Mouse (Mus musculus) lung, embryonic 15.5 days (tissue): ENCODE data around the gene Snd1. TPM values are rescaled to one million over a fixed set of nuclear protein-coding genes. Genes with fewer than 3 reads are reported as not detected.

Experiments used
- ATAC-seq: fragments of 200-750 bp; cut with Nextera tagmentation; 2 replicates; pipeline ENCODE4 v1.8.0; 2017; ENCODE audit warnings: moderate number of reproducible peaks, borderline replicate concordance; ENCODE audit not compliant: low FRiP score, low TSS enrichment; ENCODE audit errors: extremely low read depth
- H3K27ac ChIP-seq: fragments of 300-500 bp; sonication (generic); 2 replicates; pipeline ENCODE4 v1.5.1; 2015; ENCODE audit warnings: moderate library complexity, mild to moderate bottlenecking, inconsistent platforms
- H3K27me3 ChIP-seq: fragments of 300-500 bp; sonication (generic); 2 replicates; pipeline ENCODE4 v1.6.1; 2015; ENCODE audit warnings: inconsistent platforms
- H3K36me3 ChIP-seq: fragments of 300-500 bp; sonication (generic); 2 replicates; pipeline ENCODE4 v1.6.1; 2015; ENCODE audit warnings: inconsistent platforms
- H3K4me1 ChIP-seq: fragments of 300-500 bp; sonication (generic); 2 replicates; pipeline ENCODE4 v1.6.1; 2015; ENCODE audit warnings: inconsistent platforms
- H3K4me2 ChIP-seq: fragments of 300-500 bp; sonication (generic); 2 replicates; pipeline ENCODE4 v1.6.1; 2015; ENCODE audit warnings: inconsistent platforms, mild to moderate bottlenecking, moderate library complexity
- H3K4me3 ChIP-seq: fragments of 300-500 bp; sonication (generic); 2 replicates; pipeline ENCODE4 v1.5.1; 2015; ENCODE audit warnings: mild to moderate bottlenecking, inconsistent platforms
- H3K9ac ChIP-seq: fragments of 300-500 bp; sonication (generic); 2 replicates; pipeline ENCODE4 v1.6.1; 2015; ENCODE audit warnings: inconsistent platforms
- H3K9me3 ChIP-seq: fragments of 300-500 bp; sonication (generic); 2 replicates; pipeline ENCODE4 v1.6.1; 2016; ENCODE audit warnings: inconsistent platforms
- WGBS: fragments of 180-500 bp; shearing (Covaris S2); methylation state at CpG from one replicate; pipeline ENCODE4 v1.1.7; 2015; 5-methylcytosine and 5-hydroxymethylcytosine counted together
- polyA plus RNA-seq: library from polyadenylated mRNA; unstranded; fragments of >200 nt; fragmentation: Nextera tagmentation; extraction: Ambion mirVana; gene quantifications from 2 replicates; pipeline ENCODE4 v1.2.1, GENCODE M21; 2015

Snd1 gene
- polyA plus RNA-seq, 1 experiment from 2014 or later = 131 TPM

DNA sequence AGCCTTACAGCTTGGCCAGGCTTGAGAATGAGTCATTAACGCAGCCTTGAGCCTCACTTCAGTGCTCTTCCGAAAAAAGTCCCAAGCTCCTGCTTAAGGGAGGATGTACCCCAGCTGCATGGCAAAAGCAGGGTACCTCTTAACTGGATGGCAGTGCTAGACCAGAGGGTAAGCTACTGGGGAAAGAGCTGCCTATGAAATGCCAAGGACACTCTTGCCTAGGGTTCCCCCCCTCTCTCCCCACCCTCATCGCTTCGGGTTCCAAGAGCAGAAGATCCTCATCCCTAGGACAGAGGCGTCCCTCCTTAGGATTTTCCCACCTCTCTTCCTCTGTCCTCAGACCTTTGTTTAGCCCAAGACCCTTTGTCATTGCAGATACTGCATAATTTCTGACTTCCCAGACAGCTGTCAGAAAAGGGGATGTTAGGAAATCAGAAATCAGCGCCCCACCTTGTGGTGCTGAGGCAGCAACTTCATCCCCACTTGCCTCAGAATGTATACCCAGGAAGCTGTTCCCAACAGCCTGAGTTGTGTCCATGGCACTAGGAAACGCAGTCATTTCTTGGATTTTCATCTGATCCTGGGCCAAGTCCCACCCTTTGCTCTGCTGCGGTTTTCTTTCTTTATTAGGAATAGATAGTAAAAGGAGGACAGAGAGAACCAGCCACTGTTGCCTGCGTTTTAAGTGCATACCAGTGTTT is 351.9 kb downstream of the Snd1 start:
- ATAC-seq = peak; percentile 62
- WGBS = 52% methylated on average over 9 of the region's 9 CpGs
- H3K9me3 ChIP-seq = no peaks in the 10 kb centered on the region
- no peak overlapping the region for H3K4me2 ChIP-seq
- H3K4me1 ChIP-seq = peaks cover 18% of the 10 kb centered on the region
- no peaks in the 10 kb centered on the region for H3K36me3 ChIP-seq
- no peak overlapping the region for H3K9ac ChIP-seq
- peaks cover 17% of the 10 kb centered on the region for H3K27me3 ChIP-seq
- no peak overlapping the region for H3K4me3 ChIP-seq
- peak overlapping the region; percentile 33; the same call in 1 of the 2 replicates for H3K27ac ChIP-seq

GRCm38 (mm10) chr6:28827565-28827964 is 352.6 kb downstream of the Snd1 start:
- Histone ChIP-seq H3K4me3 (no peak overlapping the region), H3K4me1 (peaks cover 21% of the 10 kb centered on the region), H3K9me3 (no peaks in the 10 kb centered on the region), H3K27me3 (peaks cover 22% of the 10 kb centered on the region), H3K36me3 (no peaks in the 10 kb centered on the region), H3K4me2 (no peak overlapping the region), H3K9ac (no peak overlapping the region), H3K27ac (peak overlapping the region; percentile 33; the same call in 1 of the 2 replicates)
- WGBS = 40% methylated on average over 3 of the region's 3 CpGs
- ATAC-seq = peak; percentile 50; the same call in 1 of the 2 replicates

DNA sequence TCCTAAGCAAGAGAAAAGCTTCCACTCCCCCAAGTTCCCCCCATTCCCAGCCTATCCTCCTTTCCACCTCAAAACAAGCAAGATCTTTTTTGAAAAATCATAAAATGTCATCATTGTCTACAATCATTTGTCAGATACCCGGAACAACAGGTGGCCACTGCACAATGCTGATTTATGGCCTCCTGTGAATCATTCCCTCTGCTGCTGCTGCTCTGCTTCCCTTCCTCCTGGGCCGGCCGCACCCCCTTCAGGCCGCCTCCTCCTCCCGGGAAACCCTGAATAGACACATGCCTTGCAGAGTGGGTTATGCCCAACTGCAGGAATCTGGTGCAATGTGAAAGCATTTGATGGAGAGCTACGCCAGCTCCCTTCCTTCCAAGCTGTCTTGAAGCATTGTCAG is 353.7 kb downstream of the Snd1 start:
- no peak for ATAC-seq
- Histone ChIP-seq H3K4me2 (no peak overlapping the region), H3K27ac (no peak overlapping the region)

DNA sequence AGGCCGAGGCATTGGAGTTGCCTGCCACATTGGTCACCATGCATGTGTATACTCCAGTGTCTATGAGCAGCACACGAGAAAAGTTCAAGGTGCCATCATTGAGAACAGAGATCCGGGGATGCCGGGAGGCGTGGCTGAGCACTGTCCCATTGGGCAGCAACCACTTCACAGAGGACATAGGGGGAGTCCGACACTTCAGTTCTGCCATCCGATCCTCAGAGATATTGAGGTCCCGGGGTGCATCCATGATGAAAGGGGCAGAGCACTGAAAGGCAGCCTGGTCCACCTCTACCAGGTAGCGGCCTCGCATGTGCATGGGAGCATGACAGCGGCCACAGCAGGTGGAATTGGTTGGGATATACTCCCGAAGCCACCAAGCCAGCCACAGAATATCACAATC is 355.4 kb downstream of the Snd1 start:
- no peak for ATAC-seq
- Histone ChIP-seq H3K4me2 (no peak overlapping the region), H3K4me1 (peaks cover 25% of the 10 kb centered on the region), H3K9me3 (no peaks in the 10 kb centered on the region), H3K9ac (no peak overlapping the region), H3K27me3 (peaks cover 25% of the 10 kb centered on the region), H3K27ac (no peak overlapping the region), H3K4me3 (no peak overlapping the region), H3K36me3 (no peaks in the 10 kb centered on the region)
- WGBS = 89% methylated on average over 12 of the region's 12 CpGs

More for the DNA sequence above, 353.7 kb downstream of the Snd1 start:
- Histone ChIP-seq H3K9me3 (no peaks in the 10 kb centered on the region), H3K4me1 (peaks cover 25% of the 10 kb centered on the region), H3K36me3 (no peaks in the 10 kb centered on the region), H3K4me3 (no peak overlapping the region), H3K9ac (no peak overlapping the region), H3K27me3 (peaks cover 25% of the 10 kb centered on the region)
- 55% methylated on average over 6 of the region's 6 CpGs for WGBS

GRCm38 (mm10) chr6:28831011-28831853 is 356.3 kb downstream of the Snd1 start, which contains the start of gene Lrrc4:
Gene Lrrc4 (minus strand): TSS chr6:28831747.
- Histone ChIP-seq H3K4me2 (peak within 1 kb of the TSS; percentile 100), H3K27me3 (peaks cover 25% of the 10 kb centered on the region), H3K4me3 (peak within 1 kb of the TSS; percentile 58), H3K4me1 (peaks cover 25% of the 10 kb centered on the region), H3K9ac (peak within 1 kb of the TSS; percentile 54), H3K9me3 (no peaks in the 10 kb centered on the region), H3K36me3 (no peaks in the 10 kb centered on the region), H3K27ac (no peak within 1 kb of the TSS)
- WGBS = 40% methylated on average over 27 of the region's 27 CpGs
- no peak for ATAC-seq

- ATAC-seq = peak; percentile 49; the same call in 1 of the 2 replicates
- Histone ChIP-seq H3K36me3 (no peaks in the 10 kb centered on the region), H3K4me2 (peak overlapping the region; percentile 100), H3K9ac (peak overlapping the region; percentile 54), H3K27ac (no peak overlapping the region), H3K27me3 (peaks cover 25% of the 10 kb centered on the region), H3K4me3 (peak overlapping the region; percentile 58), H3K9me3 (no peaks in the 10 kb centered on the region), H3K4me1 (peaks cover 19% of the 10 kb centered on the region)
- WGBS = 1% methylated on average over 78 of the region's 82 CpGs
These were observed 357.2 kb downstream of the Snd1 start for GRCm38 (mm10) chr6:28831854-28832750.

DNA sequence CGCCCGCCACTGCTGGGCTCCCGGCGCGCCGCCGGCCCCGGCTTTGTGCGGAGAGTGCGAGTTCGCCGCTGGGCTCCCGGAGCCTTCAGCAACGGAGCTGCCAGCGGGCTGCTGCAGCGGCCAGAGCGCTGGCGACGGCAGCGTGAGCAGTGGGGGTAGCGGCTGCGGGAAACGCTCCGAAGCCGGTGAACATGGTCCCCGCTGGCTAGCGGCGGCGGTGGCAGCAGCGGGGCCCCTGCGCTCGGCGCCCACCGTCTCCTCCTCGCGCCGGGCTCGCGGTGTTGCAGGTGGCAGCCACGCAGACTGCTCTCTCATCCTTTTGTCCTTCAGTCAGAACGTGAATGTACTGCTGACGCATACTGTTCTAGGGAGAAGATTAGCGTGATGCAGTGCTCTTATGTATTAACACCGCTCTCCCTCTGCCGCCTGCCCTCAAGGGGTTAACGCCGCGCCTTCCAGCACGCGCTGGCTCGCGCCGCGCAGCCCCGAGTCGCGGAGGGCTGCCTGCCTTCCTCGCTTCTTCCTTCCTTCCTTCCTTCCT is 357.9 kb downstream of the Snd1 start:
- peaks cover 25% of the 10 kb centered on the region for H3K27me3 ChIP-seq
- peak overlapping the region; percentile 100 for H3K4me2 ChIP-seq
- H3K4me1 ChIP-seq = peaks cover 12% of the 10 kb centered on the region
- under 1% methylated on average over 45 of the region's 58 CpGs for WGBS
- no peaks in the 10 kb centered on the region for H3K9me3 ChIP-seq
- no peaks in the 10 kb centered on the region for H3K36me3 ChIP-seq
- peak overlapping the region; percentile 58 for H3K4me3 ChIP-seq
- H3K9ac ChIP-seq = peak overlapping the region; percentile 54
- H3K27ac ChIP-seq = no peak overlapping the region
- peak; percentile 67 for ATAC-seq

DNA sequence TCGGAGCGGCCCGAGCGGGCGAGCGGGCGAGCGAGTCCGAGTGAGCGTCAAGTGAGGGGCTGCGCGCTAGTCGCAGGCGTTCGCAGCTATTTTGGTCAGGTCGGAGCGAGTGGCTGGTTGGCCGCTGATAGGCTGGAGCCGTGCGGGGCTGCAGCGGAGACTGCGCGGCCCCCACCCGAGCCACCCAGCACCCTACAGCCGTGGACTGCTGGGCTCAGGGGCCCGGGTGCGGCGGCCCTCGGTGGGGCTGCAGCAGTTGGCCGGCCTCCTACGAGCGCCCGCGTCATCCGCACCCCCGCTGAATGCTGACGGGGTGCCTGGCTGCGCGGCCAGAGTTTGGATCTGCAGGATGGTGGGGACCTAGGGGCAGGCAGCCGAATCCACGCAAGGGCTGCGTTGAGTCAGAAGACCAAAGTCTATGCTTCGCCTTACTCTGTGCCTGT is 358.5 kb downstream of the Snd1 start:
- Histone ChIP-seq H3K9me3 (no peaks in the 10 kb centered on the region), H3K36me3 (no peaks in the 10 kb centered on the region), H3K4me2 (peak overlapping the region; percentile 100), H3K27me3 (peaks cover 25% of the 10 kb centered on the region), H3K4me3 (peak overlapping the region; percentile 58), H3K27ac (no peak overlapping the region), H3K4me1 (peaks cover 12% of the 10 kb centered on the region), H3K9ac (peak overlapping the region; percentile 54)
- WGBS = under 1% methylated on average over 40 of the region's 43 CpGs
- ATAC-seq = peak; percentile 68

- 70% methylated on average over 2 of the region's 2 CpGs for WGBS
- Histone ChIP-seq H3K27ac (no peak overlapping the region), H3K27me3 (peaks cover 25% of the 10 kb centered on the region), H3K4me1 (peaks cover 12% of the 10 kb centered on the region), H3K4me2 (peak overlapping the region; percentile 100), H3K36me3 (no peaks in the 10 kb centered on the region), H3K4me3 (no peak overlapping the region), H3K9ac (no peak overlapping the region), H3K9me3 (no peaks in the 10 kb centered on the region)
- no peak for ATAC-seq
These were observed 359.1 kb downstream of the Snd1 start for GRCm38 (mm10) chr6:28834046-28834445.

DNA sequence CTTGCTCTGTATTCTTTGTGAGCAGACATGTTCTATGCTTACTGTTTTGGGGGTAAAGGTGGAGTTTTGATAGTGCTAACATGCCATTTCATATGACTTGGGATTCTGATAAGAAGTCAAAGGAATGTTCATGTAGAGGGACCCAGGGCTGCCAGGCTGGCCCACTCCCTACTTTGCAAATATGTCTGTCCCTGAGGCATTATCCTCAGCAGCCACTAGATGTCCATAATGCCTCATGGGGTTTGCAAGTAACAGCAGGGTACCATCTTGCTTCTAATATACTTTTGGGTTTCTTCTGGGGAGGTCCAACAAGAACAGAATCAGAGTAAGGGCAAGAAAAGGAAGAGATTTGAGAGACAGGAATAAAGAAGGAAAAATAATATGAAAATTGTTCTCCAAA is 361.7 kb downstream of the Snd1 start:
- Histone ChIP-seq H3K27ac (no peak overlapping the region), H3K4me1 (peaks cover 10% of the 10 kb centered on the region), H3K9me3 (no peaks in the 10 kb centered on the region), H3K4me2 (no peak overlapping the region), H3K27me3 (peaks cover 10% of the 10 kb centered on the region), H3K9ac (no peak overlapping the region), H3K4me3 (no peak overlapping the region), H3K36me3 (no peaks in the 10 kb centered on the region)
- ATAC-seq = no peak

DNA sequence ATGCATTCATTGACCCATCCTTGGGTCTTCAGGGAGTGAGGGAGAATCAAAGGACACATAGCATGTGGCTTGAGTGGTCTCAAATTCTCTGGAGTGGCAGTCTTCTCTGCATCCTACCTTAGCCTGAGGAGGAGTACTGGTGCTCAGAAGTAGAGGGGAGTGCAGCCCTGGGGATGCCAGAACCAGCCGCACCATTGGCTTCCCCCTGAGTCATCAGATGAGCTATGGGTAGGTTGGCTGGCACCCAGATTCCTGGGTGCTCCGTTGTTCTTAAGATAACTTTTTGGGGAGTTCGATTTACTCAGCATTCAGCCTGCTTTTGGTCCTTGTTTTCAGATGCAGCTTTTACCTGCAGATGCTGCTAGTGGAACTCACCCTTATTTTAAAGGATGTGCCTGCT is 366.6 kb downstream of the Snd1 start:
- no peaks in the 10 kb centered on the region for H3K36me3 ChIP-seq
- 0 out of 2 replicates have a peak, but pooled peaks cover 3% of the 10 kb centered on the region for H3K4me1 ChIP-seq
- H3K27ac ChIP-seq = no peak overlapping the region
- no peak overlapping the region for H3K4me3 ChIP-seq
- ATAC-seq = no peak
- whole genome bisulfite sequencing = 82% methylated on average over 3 of the region's 3 CpGs
- no peaks in the 10 kb centered on the region for H3K27me3 ChIP-seq
- no peak overlapping the region for H3K9ac ChIP-seq
- no peak overlapping the region for H3K4me2 ChIP-seq
- no peaks in the 10 kb centered on the region for H3K9me3 ChIP-seq
